In the genomic region with DNA sequence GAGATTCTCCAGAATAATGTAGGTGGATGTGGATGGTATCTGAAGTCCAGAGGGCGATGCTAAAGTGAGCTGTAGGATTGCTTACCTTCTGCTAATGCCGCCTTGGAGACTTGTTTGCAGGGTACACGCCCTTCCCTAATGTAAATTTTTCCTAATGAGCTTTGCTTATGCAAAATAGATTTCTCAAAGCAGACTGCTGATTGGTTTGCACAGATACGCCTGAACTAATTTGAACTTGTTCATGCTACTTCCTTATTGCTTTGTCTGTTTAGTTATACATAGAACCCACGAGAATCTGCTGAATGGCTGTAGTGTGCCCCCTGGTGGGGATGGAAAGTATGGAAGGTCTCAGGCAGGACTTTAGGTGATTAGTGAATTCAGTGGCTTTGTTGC, we compare ENCODE assay signal across 8 mouse cellular contexts. TPM values are rescaled to one million over a fixed set of nuclear protein-coding genes. Genes with fewer than 3 reads are reported as not detected.
DNase-seq lines count a peak whose midpoint lies in the region.

No protein-coding gene starts in this region.

- peak overlapping the region; percentile 42 for H3K4me3 ChIP-seq in erythroblast, embryonic 14.5 days (replicated peaks)

- peaks cover 47% of the 10 kb centered on the region for H3K4me1 ChIP-seq in erythroblast, embryonic 14.5 days (ENCODE audit: control insufficient read depth)

- intact Hi-C loops in heart, postnatal 10 days (cut with DNase I) = loop anchor here (1.0 kb wide), 1 partner anchor 89 kb away; no protein-coding TSS in a partner anchor

- no peaks in the 10 kb centered on the region for H3K27me3 ChIP-seq in erythroblast, embryonic 14.5 days (ENCODE audit: control insufficient read depth)

- peak; percentile 93 for DNase-seq in ES-CJ7 (ENCODE audit: low read depth, low spot score)
- DNase-seq in adipocyte (ENCODE audit: low spot score) = peak; percentile 71
- DNase-seq in heart, postnatal 10 days = peak; percentile 62 to 81
- peak; percentile 66 to 88 for DNase-seq in kidney, postnatal 36 days
- peak; percentile 80 for DNase-seq in lung, postnatal 25 days (ENCODE audit: low spot score)
- DNase-seq in retina, postnatal 7 days (ENCODE audit: low read depth, low spot score) = peak; percentile 47
- no peak for DNase-seq in urinary bladder, adult 2 months (ENCODE audit: low spot score)

- H3K36me3 ChIP-seq in erythroblast, embryonic 14.5 days (ENCODE audit: control insufficient read depth) = peaks cover 46% of the 10 kb centered on the region

- no peaks in the 10 kb centered on the region for H3K9me3 ChIP-seq in erythroblast, embryonic 14.5 days (ENCODE audit: control insufficient read depth, low read length)

RNA-seq across cellular contexts. Expression of gene Atf7ip, which starts 49.6 kb away (rescaled TPM):
- 3.8 and 4.7 TPM in 2 replicates for polyA plus RNA-seq in erythroblast, embryonic 14.5 days (2012)
- total RNA-seq in heart, postnatal 10 days (2021) = 100 to 1,000 TPM in 1 of 2 experiments, 10 to 100 TPM in 1; 93.8 to 103 TPM
- 20.5 and 31.6 TPM in 2 replicates for polyA plus RNA-seq in urinary bladder, adult 2 months (2012; rRNA removed)
